Mouse (Mus musculus): ENCODE measurements around the gene Izumo1r.

Izumo1r gene

DNA sequence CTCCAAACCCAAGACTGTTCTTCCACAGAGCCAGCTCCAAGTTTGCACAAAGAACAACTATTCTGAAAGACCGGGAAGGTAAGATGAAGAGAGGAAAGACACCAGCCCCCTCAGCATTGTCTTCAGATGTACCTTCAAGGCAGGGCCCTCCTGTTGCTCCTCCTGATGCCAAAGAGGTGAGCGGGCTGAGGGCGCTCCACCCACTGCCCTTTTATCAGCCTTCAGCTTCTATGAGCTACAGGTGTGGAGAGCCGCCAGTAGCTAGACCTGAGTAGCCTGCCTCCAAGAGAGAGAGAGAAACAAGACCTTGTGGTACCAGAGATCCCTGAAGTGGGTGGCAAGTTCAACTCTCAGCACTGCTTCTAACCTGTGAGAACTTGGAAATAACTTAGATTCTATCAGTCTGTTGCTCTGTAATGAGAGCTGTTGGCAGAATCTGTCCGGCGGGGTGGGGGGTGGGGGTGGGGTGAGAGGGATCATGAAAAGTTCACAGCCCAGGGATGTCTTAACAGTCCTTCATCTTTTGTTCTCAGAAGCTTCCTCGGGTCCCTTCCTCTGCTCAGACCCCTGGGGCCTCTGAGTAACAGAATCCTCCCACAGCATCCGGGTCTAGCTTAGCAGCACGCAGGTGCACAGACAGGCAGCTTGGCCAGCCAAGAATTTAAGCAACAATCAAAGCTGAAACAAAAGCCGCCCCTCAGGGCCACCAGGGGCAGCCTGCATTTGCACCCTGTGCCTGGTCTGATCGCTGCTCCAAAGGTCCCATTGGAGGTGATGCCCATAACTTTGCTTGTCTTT, at the start of gene Izumo1r:
TSS of gene Izumo1r (minus strand) at position 369 of the 798 bp plus-strand sequence.
- TF ChIP-seq GATA4 (IDR thresholded peaks at IDR 0.05; ENCODE audit: insufficient replicate concordance, low read length): no peak

- TF ChIP-seq GATA4 (IDR thresholded peaks at IDR 0.05; ENCODE audit: insufficient replicate concordance, low read length): no peak
These were observed 47.3 kb upstream of the Izumo1r start for GRCm38 (mm10) chr9:14951072-14951471.

DNA sequence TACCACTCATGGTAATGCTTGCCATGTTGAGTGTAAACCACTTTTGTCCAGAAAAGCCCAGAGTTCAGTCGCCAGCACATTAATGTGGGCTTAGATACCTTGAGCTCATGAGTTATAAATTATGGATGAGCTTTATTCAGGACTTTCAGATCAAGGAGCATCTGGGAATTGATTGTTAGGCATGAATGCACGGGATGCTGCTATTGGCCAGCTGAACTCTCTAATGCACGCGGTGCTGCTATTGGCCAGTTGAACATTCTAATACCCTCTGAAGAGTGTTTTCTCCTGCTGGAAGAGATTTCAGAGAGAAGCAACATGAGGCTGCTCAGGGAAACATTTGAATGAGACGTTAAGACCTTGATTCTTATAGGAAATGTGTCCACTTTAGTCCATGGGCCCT, 45.1 kb upstream of the Izumo1r start:
- no peak for TF ChIP-seq GATA4 (IDR thresholded peaks at IDR 0.05; ENCODE audit: insufficient replicate concordance, low read length)

DNA sequence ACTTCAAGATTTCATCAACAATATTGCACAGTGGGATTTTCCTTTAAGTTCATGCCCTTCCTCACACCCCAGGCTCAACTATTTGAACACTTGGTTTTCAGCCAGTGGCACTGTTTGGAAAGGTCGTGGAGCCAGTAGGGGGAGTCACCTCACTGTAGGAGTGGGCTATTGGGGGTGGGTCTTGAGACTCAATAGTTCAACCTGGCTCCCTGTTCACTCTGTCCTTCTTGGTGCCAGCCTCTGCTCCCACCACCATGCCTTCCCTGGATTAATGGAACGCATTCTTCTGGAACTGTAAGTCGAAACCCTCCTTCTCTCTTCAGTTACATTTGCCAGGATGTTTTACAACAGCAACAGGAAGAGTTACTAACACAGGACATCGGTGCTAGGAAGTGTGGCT, 42.9 kb upstream of the Izumo1r start:
- no peak for TF ChIP-seq GATA4 (IDR thresholded peaks at IDR 0.05; ENCODE audit: insufficient replicate concordance, low read length)

DNA sequence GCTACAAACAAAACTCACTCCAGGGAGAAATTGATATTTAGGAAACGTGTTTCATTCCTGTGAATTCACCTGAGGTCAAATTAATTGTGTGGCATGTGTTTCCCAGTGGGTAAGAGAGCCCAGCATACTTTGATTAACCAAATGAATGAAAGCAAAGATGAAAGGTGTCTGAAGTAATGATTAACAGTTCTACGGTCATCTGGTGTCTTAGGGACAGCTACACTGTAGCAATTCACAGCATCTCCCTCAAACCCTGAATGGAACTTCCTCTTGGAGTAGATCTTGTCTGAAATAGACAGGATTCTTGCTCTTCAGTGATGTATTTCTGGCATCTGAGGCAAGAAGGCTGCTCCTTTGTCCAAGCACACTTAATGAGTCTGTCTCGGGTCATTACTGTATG, 42.2 kb upstream of the Izumo1r start:
- no peak for TF ChIP-seq GATA4 (IDR thresholded peaks at IDR 0.05; ENCODE audit: insufficient replicate concordance, low read length)

DNA sequence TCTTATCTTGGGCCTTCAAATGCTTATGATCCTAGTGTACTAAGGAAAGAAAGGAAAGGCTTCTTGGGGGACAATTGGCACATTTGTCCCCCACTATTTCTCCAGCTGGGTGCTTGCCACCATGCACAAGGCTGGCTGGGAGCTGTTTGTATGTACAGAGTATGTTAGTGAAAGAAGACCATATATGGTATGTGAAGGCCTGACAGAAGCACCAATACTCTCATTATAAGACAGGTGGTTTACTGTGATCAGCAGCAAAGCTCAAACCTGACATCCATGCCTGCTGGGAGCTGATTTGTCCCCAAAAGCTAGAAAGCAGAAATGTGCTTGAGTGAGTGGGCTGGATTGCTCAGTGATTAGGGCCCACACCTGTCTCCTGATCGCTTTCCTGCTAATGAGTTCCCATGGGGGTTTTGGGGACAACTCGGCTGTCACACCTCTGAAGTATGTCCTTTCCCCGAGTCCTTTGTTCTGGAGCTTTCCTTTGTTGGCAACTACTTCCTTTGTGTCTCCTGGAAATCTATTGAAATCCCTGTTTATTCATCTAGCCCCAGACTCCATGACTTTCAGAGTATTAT, 38.5 kb upstream of the Izumo1r start:
- no peak for TF ChIP-seq GATA4 (IDR thresholded peaks at IDR 0.05; ENCODE audit: insufficient replicate concordance, low read length)

DNA sequence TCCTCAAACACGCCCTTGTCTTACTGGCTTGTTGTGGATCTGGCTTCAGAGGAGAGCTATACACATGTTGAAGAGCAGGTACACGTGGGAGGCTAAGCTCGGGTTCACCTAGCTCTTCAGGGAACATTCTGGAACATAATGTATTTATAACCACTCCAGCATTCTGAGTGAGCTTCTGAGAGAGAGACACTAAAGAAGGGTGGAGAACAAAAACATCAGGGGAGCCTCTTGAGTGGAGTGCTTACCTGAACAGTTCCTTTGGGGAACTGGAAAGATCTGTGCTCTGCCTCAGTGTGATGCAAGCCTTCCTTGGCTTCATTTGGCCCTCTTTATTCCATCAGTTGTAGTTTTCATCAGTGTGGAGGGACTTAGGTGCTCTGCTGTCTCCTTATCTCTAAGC, 35.9 kb upstream of the Izumo1r start:
- TF ChIP-seq GATA4 (IDR thresholded peaks at IDR 0.05; ENCODE audit: insufficient replicate concordance, low read length): no peak

- no peak for TF ChIP-seq GATA4 (IDR thresholded peaks at IDR 0.05; ENCODE audit: insufficient replicate concordance, low read length)
These were observed 33.6 kb upstream of the Izumo1r start for GRCm38 (mm10) chr9:14937308-14937707.

DNA sequence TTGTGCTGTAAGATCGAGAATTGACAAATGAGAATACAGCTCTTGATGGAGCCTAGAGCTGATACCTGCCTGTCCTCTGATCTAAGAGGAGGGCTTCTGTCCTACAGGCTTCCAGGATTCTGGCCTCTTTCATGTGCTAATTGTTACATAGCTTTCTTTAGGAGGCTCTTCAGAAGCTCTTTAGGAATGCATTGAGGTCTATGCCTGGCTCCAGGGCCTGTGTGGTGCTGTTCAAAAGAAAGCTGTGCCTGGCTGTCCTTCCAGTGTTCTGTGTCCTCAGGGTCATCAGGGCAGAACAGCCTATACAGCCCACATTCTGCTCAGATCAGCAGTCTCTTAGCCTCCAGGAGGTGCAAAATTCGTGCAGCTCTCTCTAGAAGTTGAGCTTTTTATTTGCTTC, 31.1 kb upstream of the Izumo1r start:
- no peak for TF ChIP-seq GATA4 (IDR thresholded peaks at IDR 0.05; ENCODE audit: insufficient replicate concordance, low read length)

DNA sequence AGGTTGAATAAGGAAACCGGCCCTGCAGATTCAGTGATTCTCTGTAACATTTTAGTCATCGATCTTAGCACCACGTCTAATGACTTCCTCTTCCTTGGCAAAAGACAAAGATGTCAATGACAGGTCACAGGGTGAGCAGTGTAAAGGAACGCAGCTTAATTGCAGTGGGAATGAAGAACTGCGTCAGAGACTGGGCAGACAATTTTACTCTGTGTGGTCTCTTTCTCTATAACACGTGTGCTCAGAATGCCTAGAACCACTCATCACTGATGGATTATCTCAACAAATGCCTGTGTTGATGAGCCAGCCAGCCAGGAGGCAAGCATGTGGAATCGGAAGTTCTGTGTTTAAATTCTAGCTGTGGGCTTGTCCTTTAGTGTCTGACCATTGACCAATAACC, 28.2 kb upstream of the Izumo1r start:
- TF ChIP-seq GATA4 (IDR thresholded peaks at IDR 0.05; ENCODE audit: insufficient replicate concordance, low read length): no peak

DNA sequence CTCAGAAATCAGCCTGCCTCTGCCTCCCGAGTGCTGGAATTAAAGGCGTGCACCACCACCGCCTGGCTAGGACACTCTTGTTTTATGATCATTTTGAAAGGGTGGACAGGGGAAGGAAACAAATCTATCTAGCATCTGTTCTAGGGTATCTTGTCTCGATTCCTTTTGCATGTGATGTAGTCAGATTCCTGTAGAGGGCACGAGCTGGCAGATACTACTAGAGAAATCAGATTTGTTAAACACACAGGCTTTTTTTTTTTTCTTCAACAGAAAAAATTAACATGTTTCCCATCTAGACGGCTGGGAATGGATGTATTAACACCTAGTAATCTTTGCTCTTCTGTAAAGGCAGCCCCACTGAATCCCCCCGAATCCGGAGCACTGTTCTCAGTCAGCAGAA, 27.5 kb upstream of the Izumo1r start:
- no peak for TF ChIP-seq GATA4 (IDR thresholded peaks at IDR 0.05; ENCODE audit: insufficient replicate concordance, low read length)

- TF ChIP-seq GATA4 (IDR thresholded peaks at IDR 0.05; ENCODE audit: insufficient replicate concordance, low read length): no peak
These were observed 22.8 kb upstream of the Izumo1r start for GRCm38 (mm10) chr9:14926593-14926992.

- TF ChIP-seq GATA4 (IDR thresholded peaks at IDR 0.05; ENCODE audit: insufficient replicate concordance, low read length): no peak
These were observed 19.9 kb upstream of the Izumo1r start for GRCm38 (mm10) chr9:14923625-14924024.

GRCm38 (mm10) chr9:14921971-14922560, 18.3 kb upstream of the Izumo1r start:
- TF ChIP-seq GATA4 (IDR thresholded peaks at IDR 0.05; ENCODE audit: insufficient replicate concordance, low read length): no peak

DNA sequence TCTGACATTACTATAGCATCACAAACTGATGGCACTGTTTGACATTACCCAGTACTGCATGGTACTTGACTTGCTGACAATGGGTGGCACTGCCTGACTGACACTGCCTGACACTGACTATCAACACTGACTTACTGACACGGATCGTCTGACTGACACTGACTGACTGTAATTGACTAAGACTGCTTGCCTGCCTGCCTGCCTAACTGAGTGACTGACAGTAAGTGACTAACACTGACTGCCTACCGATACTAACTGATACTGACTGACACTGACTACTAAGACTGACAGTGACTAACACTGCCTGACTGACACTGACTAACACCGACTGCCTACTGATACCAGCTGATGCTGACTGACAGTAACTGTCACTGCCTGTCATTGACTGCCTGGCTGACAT, 17.5 kb upstream of the Izumo1r start:
- no peak for TF ChIP-seq GATA4 (IDR thresholded peaks at IDR 0.05; ENCODE audit: insufficient replicate concordance, low read length)

GRCm38 (mm10) chr9:14920608-14921007, 16.9 kb upstream of the Izumo1r start:
- no peak for TF ChIP-seq GATA4 (IDR thresholded peaks at IDR 0.05; ENCODE audit: insufficient replicate concordance, low read length)
